14 mouse cellular contexts compared by ENCODE assay signal in genomic region chr16:49969035-49969434, GRCm38 (mm10).
"Had no signal": no experiment of that assay in that cellular context is flagged by ENCODE, and none has a peak within 500 bp of the region (broad histone marks: within the 10 kb centered on the region; RNA-seq: fewer than 3 reads in every experiment).

No protein-coding gene starts in this region.

- H3K4me2 ChIP-seq: kidney, embryonic 15.5 days; limb, embryonic 13.5 days; liver, embryonic 12.5 days; liver, embryonic 15.5 days; midbrain, embryonic 12.5 days had no signal

- H3K27ac ChIP-seq: limb, embryonic 10.5 days; limb, embryonic 13.5 days; liver, embryonic 12.5 days; liver, embryonic 15.5 days; midbrain, embryonic 12.5 days had no signal

- H3K36me3 ChIP-seq: kidney, embryonic 15.5 days; limb, embryonic 10.5 days; limb, embryonic 13.5 days; liver, embryonic 12.5 days; liver, embryonic 15.5 days; midbrain, embryonic 12.5 days had no signal

- H3K4me3 ChIP-seq: kidney, embryonic 15.5 days; limb, embryonic 10.5 days; limb, embryonic 13.5 days; liver, embryonic 12.5 days; liver, embryonic 15.5 days; midbrain, embryonic 12.5 days had no signal

- ATAC-seq: liver, embryonic 12.5 days; midbrain, embryonic 16.5 days had no signal

- H3K27me3 ChIP-seq: kidney, embryonic 15.5 days; limb, embryonic 13.5 days; liver, embryonic 12.5 days; liver, embryonic 15.5 days; midbrain, embryonic 12.5 days had no signal

- DNase-seq: kidney, adult 2 months; kidney, postnatal 10 days; kidney, postnatal 36 days; liver; lung, adult 18-20 months; thymus, adult 18-20 months; thymus, postnatal 36 days had no signal

- H3K9ac ChIP-seq: kidney, embryonic 15.5 days; limb, embryonic 13.5 days; liver, embryonic 12.5 days; liver, embryonic 15.5 days; midbrain, embryonic 12.5 days had no signal

- H3K9me3 ChIP-seq: kidney, embryonic 15.5 days; limb, embryonic 10.5 days; limb, embryonic 13.5 days; liver, embryonic 12.5 days; liver, embryonic 15.5 days; midbrain, embryonic 12.5 days had no signal
